Comparison of ENCODE assay signal across 29 mouse cellular contexts in genomic region chr10:108588924-108589323, GRCm38 (mm10).
A peak's percentile ranks its signal among the peaks of the same experiment; 100 is the strongest.
DNase-seq lines count a peak whose midpoint lies in the region; ATAC-seq lines count a peak whose summit lies in the region.
"Had no signal": no experiment of that assay in that cellular context is flagged by ENCODE, and none has a peak within 500 bp of the region (broad histone marks: within the 10 kb centered on the region; RNA-seq: fewer than 3 reads in every experiment).

No protein-coding gene starts in this region.

- peak; percentile 26 for ATAC-seq in liver, embryonic 13.5 days (ENCODE audit: low read depth)
- ATAC-seq: forebrain, embryonic 14.5 days; inflammation-experienced regulatory T-cells, adult 6 months had no signal

- peak overlapping the region; percentile 54 for H3K27ac ChIP-seq in liver, embryonic 13.5 days
- H3K27ac ChIP-seq: hindbrain, embryonic 14.5 days; limb, embryonic 10.5 days; limb, embryonic 15.5 days; lung, embryonic 15.5 days; midbrain, embryonic 12.5 days; neural tube, embryonic 12.5 days had no signal

- H3K4me3 ChIP-seq in liver, embryonic 13.5 days (replicated peaks) = no peak overlapping the region
- H3K4me3 ChIP-seq: heart, embryonic 12.5 days; limb, embryonic 10.5 days; limb, embryonic 15.5 days; lung, embryonic 15.5 days; megakaryocyte, embryonic 14.5 days; midbrain, embryonic 12.5 days; myocyte; neural tube, embryonic 12.5 days had no signal

- no peak overlapping the region for H3K9ac ChIP-seq in liver, embryonic 13.5 days
- H3K9ac ChIP-seq: heart, embryonic 12.5 days; hindbrain, embryonic 14.5 days; limb, embryonic 15.5 days; lung, embryonic 15.5 days; midbrain, embryonic 12.5 days; neural tube, embryonic 12.5 days had no signal

- peaks cover 41% of the 10 kb centered on the region for H3K4me1 ChIP-seq in liver, embryonic 13.5 days (replicated peaks)
- H3K4me1 ChIP-seq: heart, embryonic 12.5 days; limb, embryonic 10.5 days; limb, embryonic 15.5 days; lung, embryonic 15.5 days; megakaryocyte, embryonic 14.5 days; midbrain, embryonic 12.5 days; neural tube, embryonic 12.5 days had no signal

- no peaks in the 10 kb centered on the region for H3K27me3 ChIP-seq in liver, embryonic 13.5 days
- H3K27me3 ChIP-seq: heart, embryonic 12.5 days; limb, embryonic 15.5 days; lung, embryonic 15.5 days; megakaryocyte, embryonic 14.5 days; midbrain, embryonic 12.5 days; neural tube, embryonic 12.5 days had no signal

- 74% methylated on average over 3 of the region's 3 CpGs for WGBS in liver, embryonic 13.5 days (ENCODE audit: insufficient replicate concordance)

- no peaks in the 10 kb centered on the region for H3K36me3 ChIP-seq in liver, embryonic 13.5 days
- H3K36me3 ChIP-seq: G1E; heart, embryonic 12.5 days; limb, embryonic 10.5 days; limb, embryonic 15.5 days; lung, embryonic 15.5 days; midbrain, embryonic 12.5 days; neural tube, embryonic 12.5 days had no signal

- DNase-seq in heart, adult 11 months = peak; percentile 39
- DNase-seq in heart, adult 8-10 months (ENCODE audit: low spot score) = no peak
- DNase-seq in liver, embryonic 13.5 days = no peak
- DNase-seq in liver (no peak), adipocyte (ENCODE audit: low spot score) (no peak)
- peak; percentile 49 for DNase-seq in cerebellum, adult 8-10 months
- peak; percentile 33 to 39 for DNase-seq in cerebellum, postnatal 25 days
- DNase-seq in layer of hippocampus, adult 9-10 months (ENCODE audit: low spot score) = no peak
- DNase-seq: adrenal gland, postnatal 36 days; gastrocnemius, postnatal 14 days; heart, postnatal 4 days; kidney, adult 11 months; kidney, postnatal 14 days; lung, postnatal 4 days; right cerebral cortex, postnatal 4 days; thymus, adult 2 months; thymus, postnatal 36 days had no signal

- no peak overlapping the region for H3K4me2 ChIP-seq in liver, embryonic 13.5 days
- H3K4me2 ChIP-seq: heart, embryonic 12.5 days; hindbrain, embryonic 14.5 days; limb, embryonic 15.5 days; lung, embryonic 15.5 days; midbrain, embryonic 12.5 days; neural tube, embryonic 12.5 days had no signal

- H3K9me3 ChIP-seq in liver, embryonic 13.5 days (replicated peaks) = no peaks in the 10 kb centered on the region
- H3K9me3 ChIP-seq: G1E; heart, embryonic 12.5 days; limb, embryonic 10.5 days; limb, embryonic 15.5 days; lung, embryonic 15.5 days; midbrain, embryonic 12.5 days; neural tube, embryonic 12.5 days had no signal

Comparison
In these comparisons a context has a peak if more than half of its experiments do, and no peak if none do; other contexts are left out.
1. DNase-seq: peak in heart, adult 11 months (single experiment), cerebellum, adult 8-10 months (single experiment) and cerebellum, postnatal 25 days (2 of 2); none in heart, adult 8-10 months (single experiment), liver, embryonic 13.5 days (single experiment), liver (single experiment), adipocyte (single experiment) and layer of hippocampus, adult 9-10 months (single experiment).